Mouse (Mus musculus) limb, embryonic 13.5 days (tissue): Measurements from ENCODE around the gene Arhgef2. TPM values are rescaled to one million over a fixed set of nuclear protein-coding genes. Genes with fewer than 3 reads are reported as not detected.
A peak's percentile ranks its signal among the peaks of the same experiment; 100 is the strongest.
"Not testable (repeated sequence)": the region's sequence is repeated elsewhere in the genome, so short reads cannot be mapped to it uniquely, and the experiment has no call there.

ENCODE experiments used
- ATAC-seq: fragments of 200-750 bp; cut with Nextera tagmentation; 2 replicates; pipeline ENCODE4 v1.8.0; 2017; ENCODE audit warnings: low read depth, moderate number of reproducible peaks, moderate TSS enrichment; ENCODE audit not compliant: low FRiP score
- H3K27ac ChIP-seq: fragments of 300-500 bp; sonication (generic); 2 replicates; pipeline ENCODE4 v1.5.1; 2015; ENCODE audit warnings: inconsistent platforms, mild to moderate bottlenecking, moderate library complexity
- H3K27me3 ChIP-seq: fragments of 300-500 bp; sonication (generic); 2 replicates; pipeline ENCODE4 v1.6.1; 2015; ENCODE audit warnings: mild to moderate bottlenecking, inconsistent platforms
- H3K36me3 ChIP-seq: fragments of 300-500 bp; sonication (generic); 2 replicates; pipeline ENCODE4 v1.6.1; 2015; ENCODE audit warnings: inconsistent platforms, mild to moderate bottlenecking, moderate library complexity
- H3K4me1 ChIP-seq: fragments of 300-500 bp; sonication (generic); 2 replicates; pipeline ENCODE4 v1.6.1; 2015; ENCODE audit warnings: inconsistent platforms
- H3K4me2 ChIP-seq: fragments of 300-500 bp; sonication (generic); replicated peaks from 2 replicates; pipeline ENCODE4 v1.6.1; 2015; ENCODE audit warnings: inconsistent platforms, mild to moderate bottlenecking, moderate library complexity
- H3K4me3 ChIP-seq: fragments of 300-500 bp; sonication (generic); 2 replicates; pipeline ENCODE4 v1.5.1; 2015; ENCODE audit warnings: moderate library complexity, mild to moderate bottlenecking, inconsistent platforms
- H3K9ac ChIP-seq: fragments of 300-500 bp; sonication (generic); 2 replicates; pipeline ENCODE4 v1.6.1; 2015; ENCODE audit warnings: mild to moderate bottlenecking, inconsistent platforms
- H3K9me3 ChIP-seq: fragments of 300-500 bp; sonication (generic); 2 replicates; pipeline ENCODE4 v1.6.1; 2016; ENCODE audit warnings: inconsistent platforms
- WGBS: fragments of 180-500 bp; shearing (Covaris S2); methylation state at CpG from one replicate; pipeline ENCODE4 v1.1.7; 2015; 5-methylcytosine and 5-hydroxymethylcytosine counted together
- polyA plus RNA-seq: library from polyadenylated mRNA; unstranded; fragments of >200 nt; fragmentation: Nextera tagmentation; extraction: Ambion mirVana; gene quantifications from 2 replicates; pipeline ENCODE4 v1.2.1, GENCODE M21; 2015

The Arhgef2 gene
- 105 and 107 TPM in 2 replicates for polyA plus RNA-seq

DNA sequence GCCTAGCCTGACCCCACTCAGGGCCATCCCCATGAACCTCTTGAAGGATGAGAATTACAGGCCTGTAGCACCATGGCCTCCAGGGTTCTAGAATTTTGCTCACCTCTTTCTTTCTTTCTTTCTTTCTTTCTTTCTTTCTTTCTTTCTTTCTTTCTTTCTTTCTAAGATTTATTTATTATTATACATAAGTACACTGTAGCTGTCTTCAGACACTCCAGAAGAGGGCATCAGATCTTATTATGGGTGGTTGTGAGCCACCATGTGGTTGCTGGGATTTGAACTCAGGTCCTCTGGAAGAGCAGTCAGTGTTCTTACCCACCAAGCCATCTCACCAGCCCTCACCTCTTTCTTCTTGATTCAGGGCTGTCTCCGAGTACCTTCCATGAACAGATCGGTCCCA, at the start of gene Arhgef2:
Gene Arhgef2 (plus strand): TSS at position 301 of the 400 bp plus-strand sequence.
- not testable (repeated sequence) for H3K4me3 ChIP-seq, H3K36me3 ChIP-seq, H3K27me3 ChIP-seq, H3K9me3 ChIP-seq, ATAC-seq, H3K27ac ChIP-seq
- WGBS, result 83% methylated on average over 2 of the region's 2 CpGs
- H3K4me1 ChIP-seq, result peaks cover 14% of the 10 kb centered on the region
- H3K9ac ChIP-seq, result 0 out of 2 replicates have a peak within 1 kb of the TSS, but pooled peaks have one; percentile 45
- H3K4me2 ChIP-seq, result peak within 1 kb of the TSS; percentile 65

DNA sequence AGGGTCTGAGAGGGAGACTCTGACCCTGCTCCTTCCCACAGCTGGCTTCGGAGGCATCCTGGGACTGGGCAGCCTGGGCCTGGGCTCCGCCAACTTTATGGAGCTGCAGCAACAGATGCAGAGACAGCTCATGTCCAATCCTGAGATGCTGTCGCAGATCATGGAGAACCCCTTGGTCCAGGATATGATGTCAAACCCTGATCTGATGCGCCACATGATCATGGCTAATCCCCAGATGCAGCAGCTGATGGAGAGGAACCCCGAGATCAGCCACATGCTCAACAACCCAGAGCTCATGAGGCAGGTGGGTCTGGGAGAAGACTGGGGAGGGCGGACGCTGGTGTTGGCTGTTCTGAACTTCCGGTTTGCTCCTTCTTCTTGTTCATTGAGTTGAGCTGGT, 49.1 kb upstream of the Arhgef2 start:
- Histone ChIP-seq H3K27me3 (no peaks in the 10 kb centered on the region), H3K36me3 (peaks cover 62% of the 10 kb centered on the region), H3K9me3 (no peaks in the 10 kb centered on the region), H3K4me1 (peaks cover 22% of the 10 kb centered on the region), H3K4me3 (no peak overlapping the region), H3K9ac (no peak overlapping the region), H3K27ac (no peak overlapping the region), H3K4me2 (no peak overlapping the region)
- 92% methylated on average over 8 of the region's 8 CpGs for WGBS
- ATAC-seq, result no peak

- Histone ChIP-seq H3K27ac (no peak overlapping the region), H3K4me1 (peaks cover 12% of the 10 kb centered on the region), H3K9ac (no peak overlapping the region), H3K27me3 (no peaks in the 10 kb centered on the region), H3K9me3 (no peaks in the 10 kb centered on the region), H3K4me3 (no peak overlapping the region), H3K4me2 (no peak overlapping the region), H3K36me3 (peaks cover 91% of the 10 kb centered on the region)
- 94% methylated on average over 9 of the region's 9 CpGs for WGBS
- ATAC-seq, result no peak
Measured at GRCm38 (mm10) chr3:88559596-88559995, 46.2 kb upstream of the Arhgef2 start.

- Histone ChIP-seq H3K4me3 (no peak overlapping the region), H3K27me3 (no peaks in the 10 kb centered on the region), H3K36me3 (peaks cover 99% of the 10 kb centered on the region), H3K9ac (no peak overlapping the region), H3K27ac (no peak overlapping the region), H3K9me3 (no peaks in the 10 kb centered on the region), H3K4me1 (no peaks in the 10 kb centered on the region), H3K4me2 (no peak overlapping the region)
- no peak for ATAC-seq
- WGBS, result 77% methylated on average over 4 of the region's 4 CpGs
Measured at GRCm38 (mm10) chr3:88561989-88562388, 43.8 kb upstream of the Arhgef2 start.

GRCm38 (mm10) chr3:88563442-88563841, 42.3 kb upstream of the Arhgef2 start:
- WGBS, result 76% methylated on average over 4 of the region's 4 CpGs
- Histone ChIP-seq H3K4me2 (no peak overlapping the region), H3K9me3 (no peaks in the 10 kb centered on the region), H3K9ac (no peak overlapping the region), H3K36me3 (peaks cover 100% of the 10 kb centered on the region), H3K27me3 (no peaks in the 10 kb centered on the region), H3K4me3 (no peak overlapping the region), H3K4me1 (no peaks in the 10 kb centered on the region), H3K27ac (no peak overlapping the region)
- no peak for ATAC-seq

DNA sequence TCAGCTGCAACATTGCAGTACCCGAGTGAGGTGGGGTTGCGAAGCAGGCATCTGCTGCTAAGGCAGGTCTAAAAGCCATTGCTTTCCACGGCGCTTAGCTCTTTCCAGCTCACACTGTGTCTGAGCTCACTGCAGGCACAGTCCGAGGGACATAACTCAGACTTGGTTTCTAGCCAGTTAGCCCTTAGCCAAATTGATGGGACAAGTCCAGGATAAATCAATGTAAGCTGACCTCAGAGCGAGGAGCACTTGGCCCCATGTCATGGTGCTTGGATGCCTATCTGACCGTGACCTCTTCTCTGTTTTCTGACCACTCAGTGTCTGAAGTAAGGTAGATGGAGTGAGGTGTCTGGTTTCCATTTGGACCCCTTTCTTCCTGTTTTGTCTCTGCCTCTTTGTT, 41.8 kb upstream of the Arhgef2 start:
- Histone ChIP-seq H3K36me3 (peaks cover 100% of the 10 kb centered on the region), H3K4me2 (no peak overlapping the region), H3K27me3 (no peaks in the 10 kb centered on the region), H3K9ac (no peak overlapping the region), H3K27ac (no peak overlapping the region), H3K4me3 (no peak overlapping the region), H3K4me1 (no peaks in the 10 kb centered on the region), H3K9me3 (no peaks in the 10 kb centered on the region)
- ATAC-seq, result no peak
- WGBS, result 79% methylated on average over 7 of the region's 7 CpGs

DNA sequence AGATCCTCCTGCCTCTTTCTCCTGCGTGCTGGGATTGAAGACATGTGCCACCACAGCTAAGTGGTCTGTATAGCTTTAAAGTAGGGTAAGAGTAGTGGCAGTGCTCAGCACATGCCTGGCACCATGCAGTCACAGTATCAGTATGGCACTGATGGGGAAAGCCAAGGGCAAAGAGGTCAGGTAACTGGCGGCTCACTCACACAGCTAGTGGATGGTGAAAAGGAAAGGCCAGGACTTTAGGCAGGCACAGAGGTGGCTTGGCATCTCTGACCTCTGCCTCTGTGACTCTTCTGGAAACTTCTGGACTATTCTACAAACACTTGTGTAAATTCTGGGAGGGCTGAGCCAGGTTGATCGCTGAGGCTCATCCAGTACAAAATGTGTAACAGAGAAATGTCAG, 39.6 kb upstream of the Arhgef2 start:
- WGBS, result 92% methylated on average over 3 of the region's 3 CpGs
- H3K9ac ChIP-seq, result no peak overlapping the region

DNA sequence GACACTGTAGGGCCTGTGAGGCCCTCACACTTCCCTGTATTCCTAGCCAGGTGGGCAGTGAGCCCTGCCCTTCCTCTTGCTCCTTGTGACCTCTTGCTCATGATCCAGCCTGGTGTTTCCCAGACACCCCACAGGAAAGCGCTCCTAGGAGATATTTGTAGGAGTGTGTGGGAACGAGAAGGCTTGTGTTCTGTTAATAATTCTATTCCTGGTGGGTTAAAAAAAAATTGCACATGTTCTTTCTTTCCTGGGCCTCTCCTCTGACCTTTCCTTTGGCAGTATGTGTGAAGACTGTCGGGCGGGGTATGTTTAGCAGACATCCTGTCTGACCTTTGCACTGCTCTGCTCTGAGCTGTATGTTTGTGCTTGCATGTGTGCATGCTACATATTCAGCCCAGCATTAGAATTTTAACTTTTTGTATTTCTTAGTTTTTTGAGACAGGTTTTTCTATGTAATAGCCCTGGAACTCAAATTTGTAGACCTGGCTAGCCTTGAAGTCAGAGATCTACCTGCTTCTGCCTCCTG, 39.2 kb upstream of the Arhgef2 start:
- no peak for ATAC-seq

More for the DNA sequence above, 39.6 kb upstream of the Arhgef2 start:
- Histone ChIP-seq H3K36me3 (peaks cover 97% of the 10 kb centered on the region), H3K4me3 (no peak overlapping the region), H3K4me1 (no peaks in the 10 kb centered on the region), H3K9me3 (no peaks in the 10 kb centered on the region), H3K4me2 (no peak overlapping the region), H3K27me3 (no peaks in the 10 kb centered on the region), H3K27ac (no peak overlapping the region)
- no peak for ATAC-seq

DNA sequence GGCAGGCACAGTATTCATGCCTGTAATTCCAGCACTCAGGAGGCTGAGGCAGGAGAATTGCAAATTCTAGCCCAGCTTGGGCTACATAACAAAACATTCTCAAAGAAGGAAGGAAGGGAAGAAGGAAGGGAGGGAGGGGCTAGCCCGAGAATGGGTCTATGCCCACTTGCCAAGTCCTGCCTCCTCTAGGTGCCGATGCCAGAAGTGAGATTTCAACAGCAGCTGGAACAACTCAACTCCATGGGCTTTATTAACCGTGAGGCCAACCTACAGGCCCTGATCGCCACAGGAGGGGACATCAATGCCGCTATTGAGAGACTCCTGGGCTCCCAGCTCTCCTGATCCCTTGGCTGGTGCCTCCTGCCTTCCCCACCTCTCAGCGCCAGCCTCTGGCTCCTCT, 37.9 kb upstream of the Arhgef2 start:
- H3K4me1 ChIP-seq, result no peaks in the 10 kb centered on the region
- H3K27ac ChIP-seq, result no peak overlapping the region
- H3K4me3 ChIP-seq, result no peak overlapping the region
- ATAC-seq, result no peak
- no peak overlapping the region for H3K9ac ChIP-seq
- H3K36me3 ChIP-seq, result peaks cover 79% of the 10 kb centered on the region
- WGBS, result 96% methylated on average over 6 of the region's 6 CpGs
- no peaks in the 10 kb centered on the region for H3K27me3 ChIP-seq
- no peaks in the 10 kb centered on the region for H3K9me3 ChIP-seq
- H3K4me2 ChIP-seq, result no peak overlapping the region

More for the DNA sequence above, 39.2 kb upstream of the Arhgef2 start:
- Histone ChIP-seq H3K4me1 (no peaks in the 10 kb centered on the region), H3K9ac (no peak overlapping the region), H3K36me3 (peaks cover 92% of the 10 kb centered on the region), H3K4me3 (no peak overlapping the region), H3K9me3 (no peaks in the 10 kb centered on the region), H3K27ac (no peak overlapping the region), H3K4me2 (no peak overlapping the region), H3K27me3 (no peaks in the 10 kb centered on the region)
- WGBS, result 95% methylated on average over 4 of the region's 4 CpGs

DNA sequence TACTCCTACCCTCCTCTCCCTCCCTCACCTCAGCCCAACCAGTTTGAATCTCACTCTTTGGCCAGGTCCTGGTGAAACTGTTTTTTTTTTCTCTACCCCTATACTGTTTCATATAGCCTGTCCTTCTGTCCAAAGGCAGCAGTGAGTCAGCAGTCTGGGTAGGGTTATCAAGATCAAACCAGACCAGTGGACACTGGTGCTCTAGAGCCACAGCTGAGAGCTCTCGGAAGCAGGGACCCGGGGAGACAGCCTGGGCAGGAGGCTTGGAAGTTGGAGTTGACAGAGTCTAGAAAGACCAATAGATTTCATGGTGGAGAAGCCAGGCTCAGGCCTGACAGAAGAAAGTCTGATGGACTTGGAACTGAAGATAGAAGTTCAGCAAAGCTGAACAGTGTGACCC, 37.2 kb upstream of the Arhgef2 start:
- no peak for ATAC-seq
- Histone ChIP-seq H3K36me3 (peaks cover 72% of the 10 kb centered on the region), H3K4me2 (no peak overlapping the region), H3K9ac (no peak overlapping the region), H3K27me3 (no peaks in the 10 kb centered on the region), H3K4me3 (no peak overlapping the region), H3K9me3 (no peaks in the 10 kb centered on the region), H3K4me1 (no peaks in the 10 kb centered on the region), H3K27ac (no peak overlapping the region)
- 96% methylated on average over 2 of the region's 2 CpGs for WGBS

DNA sequence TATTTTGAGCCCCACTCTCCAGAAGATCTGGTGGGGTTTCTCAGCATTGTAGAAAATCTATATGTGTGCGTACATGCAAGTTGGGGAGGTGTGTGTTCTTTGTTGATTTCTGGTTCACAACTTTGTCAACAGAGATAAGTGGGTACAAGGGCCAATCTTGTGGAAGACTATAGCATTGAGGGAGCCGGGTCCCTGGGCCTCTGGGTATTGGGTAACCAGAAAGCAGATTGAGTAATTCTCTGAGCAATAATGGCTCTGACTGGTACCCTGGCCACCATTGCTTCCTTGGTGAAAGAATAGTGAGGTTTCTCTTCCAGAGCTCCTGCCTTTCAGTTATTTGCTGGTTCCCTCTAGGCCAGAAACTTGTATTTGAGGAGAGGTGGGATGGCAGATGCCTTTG, 36.7 kb upstream of the Arhgef2 start:
- no peak overlapping the region for H3K4me2 ChIP-seq
- H3K4me3 ChIP-seq, result no peak overlapping the region
- no peaks in the 10 kb centered on the region for H3K9me3 ChIP-seq
- peaks cover 67% of the 10 kb centered on the region for H3K36me3 ChIP-seq
- no peak for ATAC-seq
- WGBS, result 91% methylated on average over 2 of the region's 2 CpGs
- H3K9ac ChIP-seq, result no peak overlapping the region
- H3K27me3 ChIP-seq, result no peaks in the 10 kb centered on the region
- no peak overlapping the region for H3K27ac ChIP-seq
- no peaks in the 10 kb centered on the region for H3K4me1 ChIP-seq

DNA sequence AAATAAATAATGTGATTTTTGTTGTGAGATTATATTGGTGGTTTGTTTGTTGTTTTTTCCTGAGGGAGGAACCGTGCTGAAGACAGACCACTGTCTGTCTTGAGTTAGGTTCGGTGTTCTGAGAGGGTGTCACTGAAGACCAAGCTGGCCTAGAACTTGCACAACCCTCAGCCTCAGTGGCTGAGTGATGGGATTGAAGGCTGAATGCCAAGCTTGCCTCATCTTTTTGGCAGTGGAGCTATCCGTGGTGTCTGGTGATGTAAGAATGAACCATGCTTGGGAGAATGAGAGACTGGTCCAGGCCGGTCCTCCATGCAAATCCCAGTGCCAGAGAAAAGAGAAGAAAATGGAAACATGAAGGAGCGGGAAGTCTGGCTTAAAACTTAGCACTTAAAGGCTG, 36.1 kb upstream of the Arhgef2 start:
- Histone ChIP-seq H3K27me3 (no peaks in the 10 kb centered on the region), H3K4me3 (no peak overlapping the region), H3K4me1 (no peaks in the 10 kb centered on the region), H3K9me3 (no peaks in the 10 kb centered on the region), H3K9ac (no peak overlapping the region), H3K4me2 (no peak overlapping the region), H3K36me3 (peaks cover 61% of the 10 kb centered on the region), H3K27ac (no peak overlapping the region)
- ATAC-seq, result no peak
- 94% methylated on average over 5 of the region's 5 CpGs for WGBS

DNA sequence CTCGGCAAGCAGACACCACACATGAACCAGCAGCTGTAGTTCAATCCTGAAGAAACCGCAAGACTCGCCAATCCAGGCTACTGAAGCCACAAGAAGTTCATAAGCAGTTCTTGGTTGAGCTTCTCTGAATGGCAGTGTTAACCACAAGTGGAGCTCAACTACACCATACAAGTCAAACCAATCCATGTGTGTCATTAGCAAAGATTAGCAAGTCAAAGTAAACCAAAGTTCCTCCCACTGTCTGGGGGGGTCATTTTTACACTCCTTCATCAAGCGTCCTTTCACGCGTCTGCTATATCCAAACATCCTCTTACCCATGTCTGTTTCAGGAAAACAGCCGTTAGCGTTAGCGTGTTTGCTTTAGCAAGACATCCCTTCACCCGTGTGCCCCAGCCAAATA, 35.4 kb upstream of the Arhgef2 start:
- Histone ChIP-seq H3K9ac (no peak overlapping the region), H3K4me2 (no peak overlapping the region), H3K27ac (no peak overlapping the region), H3K27me3 (no peaks in the 10 kb centered on the region), H3K4me3 (no peak overlapping the region), H3K4me1 (no peaks in the 10 kb centered on the region), H3K9me3 (no peaks in the 10 kb centered on the region), H3K36me3 (peaks cover 55% of the 10 kb centered on the region)
- WGBS, result 94% methylated on average over 10 of the region's 10 CpGs
- ATAC-seq, result no peak
